Mouse (Mus musculus): Measurements from ENCODE around the gene Prr30.
"Not testable (repeated sequence)": the region's sequence is repeated elsewhere in the genome, so short reads cannot be mapped to it uniquely, and the experiment has no call there.

The Prr30 gene

DNA sequence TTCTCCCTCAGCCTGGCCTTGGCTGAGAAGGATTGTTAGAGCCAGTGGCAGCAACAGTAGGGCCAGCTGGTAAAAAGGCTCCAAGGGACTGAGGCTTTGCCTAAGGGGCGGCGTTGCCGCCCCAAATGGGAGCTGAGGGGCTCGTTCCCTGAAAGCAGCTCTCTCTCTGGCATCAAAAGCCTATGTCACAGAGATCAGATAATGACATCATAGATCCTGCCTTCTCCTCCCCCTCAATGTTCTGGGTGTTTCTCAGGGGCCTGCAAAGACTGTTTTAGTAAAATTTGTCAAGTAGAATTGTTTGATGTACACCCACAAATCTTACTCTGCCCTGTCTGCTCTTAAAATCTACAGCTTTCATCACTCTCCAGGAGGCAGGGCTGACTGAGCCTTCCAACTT is at the start of gene Prr30:
Prr30 (minus strand) TSS at position 101 of the 400 bp plus-strand sequence.
- no peak for DNase-seq (ENCODE audit: extremely low spot score, low read depth, low spot score)

DNA sequence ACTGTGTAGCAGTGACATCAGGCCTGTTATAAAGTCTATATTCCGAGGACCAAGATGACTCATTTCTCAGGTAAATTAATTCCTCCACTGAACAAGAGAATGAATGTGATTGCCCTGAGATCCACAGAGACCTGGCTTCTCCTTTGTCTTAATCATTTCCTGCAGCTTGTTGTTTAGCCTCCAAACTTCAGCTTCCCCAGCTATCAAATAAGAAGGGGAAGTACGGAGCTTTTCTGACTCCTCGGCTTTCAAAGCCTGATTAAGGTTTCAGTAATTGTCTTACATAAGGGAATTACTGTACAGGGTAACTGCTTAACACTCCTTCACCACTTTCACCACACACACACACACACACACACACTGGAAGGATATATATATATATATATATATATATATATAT is 46.7 kb upstream of the Prr30 start:
- DNase-seq (ENCODE audit: extremely low spot score, low read depth, low spot score): no peak

DNA sequence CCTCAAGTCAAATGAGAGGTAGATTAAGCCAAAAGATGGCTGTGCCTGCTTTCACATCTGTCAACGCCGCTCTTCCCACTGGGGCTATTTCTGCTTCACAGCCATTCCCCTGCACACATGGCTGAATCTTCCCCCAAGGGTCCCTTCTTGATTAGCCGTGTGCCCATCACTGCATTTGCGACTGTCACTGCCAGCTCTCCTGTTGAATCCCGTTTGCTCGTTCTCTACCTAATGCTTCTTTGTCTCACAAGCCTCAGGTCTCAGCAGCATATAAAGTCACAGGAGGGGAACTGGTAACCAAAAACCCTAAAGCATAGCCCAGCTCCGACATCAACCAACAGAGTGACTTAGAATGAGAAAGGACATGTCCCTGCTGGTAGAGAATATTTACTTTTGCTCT is 45.6 kb upstream of the Prr30 start:
- DNase-seq (ENCODE audit: extremely low spot score, low read depth, low spot score): no peak

DNA sequence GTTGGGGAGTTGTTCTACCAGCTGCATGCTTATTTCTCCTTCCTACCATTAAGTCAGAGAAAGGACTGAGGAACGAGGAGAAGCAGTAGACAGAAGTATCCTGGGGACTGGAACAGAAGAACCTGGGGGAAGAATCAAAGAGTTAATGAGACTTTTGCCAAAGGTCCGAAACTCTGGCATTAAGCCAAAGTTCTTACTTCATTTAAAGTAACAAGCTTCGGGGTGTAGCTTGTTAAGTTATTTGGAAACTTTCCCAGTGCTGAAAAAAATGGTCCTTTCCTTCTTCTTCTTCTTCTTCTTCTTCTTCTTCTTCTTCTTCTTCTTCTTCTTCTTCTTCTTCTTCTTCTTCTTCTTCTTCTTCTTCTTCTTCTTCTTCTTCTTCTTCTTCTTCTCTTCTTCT is 44.3 kb upstream of the Prr30 start:
- DNase-seq (ENCODE audit: extremely low spot score, low read depth, low spot score): not testable (repeated sequence)

DNA sequence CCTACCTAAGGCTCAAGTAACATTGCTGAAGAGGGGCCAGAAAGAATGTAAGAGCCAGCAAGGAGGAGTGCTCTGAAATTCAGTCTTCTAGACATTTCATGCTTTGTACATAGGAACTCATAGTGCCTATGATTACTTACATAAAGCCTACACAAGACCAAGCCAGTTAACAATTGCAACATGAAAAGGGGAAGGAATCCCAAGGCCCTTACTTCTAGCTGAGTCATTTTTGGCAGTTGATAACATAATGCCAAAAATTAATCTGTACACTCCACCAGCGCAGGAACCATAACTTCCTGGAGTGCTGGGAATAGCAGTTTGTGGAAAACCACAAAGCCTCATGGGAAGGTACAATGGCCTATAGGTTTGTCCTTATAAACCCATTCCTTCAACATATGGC is 37.8 kb upstream of the Prr30 start:
- no peak for DNase-seq (ENCODE audit: extremely low spot score, low read depth, low spot score)

DNA sequence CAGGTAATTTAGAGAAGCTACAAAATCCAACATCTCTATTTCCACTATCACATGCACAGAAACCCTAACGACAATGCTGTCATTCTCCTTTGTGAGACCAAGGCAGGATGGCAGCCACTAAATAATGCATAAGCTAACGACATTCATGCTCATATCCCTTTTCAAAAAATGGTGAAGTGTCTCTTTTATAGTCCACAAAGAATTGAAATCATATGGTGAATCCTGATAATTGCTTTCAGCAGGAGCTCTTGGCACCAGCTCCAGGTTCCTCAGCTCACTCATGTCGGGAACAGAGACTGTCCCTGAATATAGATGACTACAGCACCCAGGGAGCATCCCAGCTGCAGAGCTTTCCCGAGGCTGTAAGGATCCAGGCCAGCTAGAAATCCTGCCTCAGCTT is 28.9 kb upstream of the Prr30 start:
- DNase-seq (ENCODE audit: extremely low spot score, low read depth, low spot score): no peak

DNA sequence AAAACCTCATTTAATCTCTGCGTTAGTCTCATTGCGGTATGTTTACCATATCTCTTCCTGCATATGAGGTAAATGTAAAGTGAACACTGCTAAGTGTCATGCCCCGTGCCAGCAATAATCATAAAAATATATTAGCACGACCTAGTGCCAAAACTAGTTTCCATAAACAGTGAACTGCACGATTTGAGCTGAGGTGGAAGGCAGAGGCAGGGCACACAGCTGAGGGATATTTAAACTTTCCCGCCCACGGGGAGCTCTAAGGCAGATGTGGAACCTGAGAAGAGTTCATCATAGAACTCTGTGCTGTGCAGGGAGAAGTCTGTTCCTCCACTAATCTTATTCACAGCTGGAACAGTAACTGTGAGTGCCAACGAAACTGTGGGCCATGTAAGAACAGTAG is 22.2 kb upstream of the Prr30 start:
- DNase-seq (ENCODE audit: extremely low spot score, low read depth, low spot score): no peak

DNA sequence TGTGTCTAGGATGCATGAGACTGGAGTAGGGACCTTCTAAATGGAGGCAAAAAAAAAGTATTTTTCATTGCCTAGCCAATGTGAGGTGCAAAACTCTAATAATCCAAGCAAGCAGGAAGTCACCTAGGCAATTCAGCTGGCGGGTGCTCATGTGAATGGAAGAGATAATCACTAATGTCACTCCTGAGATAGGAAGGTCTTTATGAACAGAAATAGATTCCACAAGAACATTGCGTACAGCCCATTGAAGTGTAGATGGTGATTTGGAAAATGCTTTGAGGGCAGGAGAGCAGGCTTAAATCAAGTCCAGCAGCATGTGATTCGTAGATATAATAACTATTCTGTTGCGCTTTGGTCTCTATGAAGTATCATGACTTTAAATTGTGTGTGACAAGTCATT is 27.9 kb downstream of the Prr30 start:
- DNase-seq (ENCODE audit: extremely low spot score, low read depth, low spot score): no peak
